Mouse (Mus musculus) kidney, postnatal 36 days (tissue): ENCODE measurements around the gene Sccpdh.

ENCODE experiments used
- DNase-seq, 2 experiments: peaks; one replicate each; pipeline ENCODE4 v3.0.0; 2021 to 2022; ENCODE audit warnings: mixed read lengths in 2 of 2

Sccpdh gene

GRCm38 (mm10) chr1:179734500-179735474 is 66.8 kb downstream of the Sccpdh start:
- DNase-seq, result peak; percentile 37 to 73

DNA sequence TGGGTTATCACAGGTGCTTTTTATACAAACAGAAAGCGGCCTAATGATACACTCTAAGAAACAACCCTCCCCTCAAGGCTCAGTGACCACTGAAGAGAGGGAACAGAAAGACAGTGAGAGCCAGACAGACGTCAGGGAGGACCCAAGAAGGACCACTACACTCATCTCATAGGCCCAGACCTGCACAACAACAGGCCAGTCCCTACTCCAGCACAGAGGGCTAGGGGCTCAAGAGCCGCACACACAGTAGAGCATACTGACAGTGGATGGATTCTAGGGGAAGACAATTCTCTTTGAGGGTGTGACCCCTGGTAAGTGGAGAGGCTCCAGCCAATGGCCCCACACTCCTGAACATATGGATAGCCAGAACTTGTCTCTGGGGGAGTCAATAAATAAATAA is 68.5 kb downstream of the Sccpdh start:
- no peak for DNase-seq
